Mouse (Mus musculus): Measurements from ENCODE around the gene Arl4a. TPM values are rescaled to one million over a fixed set of nuclear protein-coding genes. Genes with fewer than 3 reads are reported as not detected.
A peak's percentile ranks its signal among the peaks of the same experiment; 100 is the strongest.

Gene Arl4a
- total RNA-seq (2012; rRNA removed) (24.7 and 25.4 TPM in 2 replicates), total RNA-seq (2014; rRNA removed) (24.6 and 28.7 TPM in 2 replicates), polyA plus RNA-seq (2012; ENCODE audit: insufficient read length, low read depth) (24.3 and 25.4 TPM in 2 replicates)

- in situ Hi-C loops (cut with MboI; ENCODE audit: low pct_ligation_motif_present, low pct_unique_long_range_greater_than_20kb, low sequenced_read_pairs) (loop anchor here (5.0 kb wide), 1 partner anchor 376 kb away; no protein-coding TSS in a partner anchor), dilution Hi-C loops (cut with MboI; ENCODE audit: extremely low pct_ligation_motif_present, extremely low pct_unique_long_range_greater_than_20kb, low sequenced_read_pairs) (no loop called here)
- Histone ChIP-seq H3K4me2 (ENCODE audit: insufficient read depth, low read depth, poor library complexity, severe bottlenecking) (peak within 1 kb of the TSS; percentile 98), H3K79me2 (replicated peaks; ENCODE audit: control insufficient read depth, extremely low read depth, insufficient read depth, poor library complexity, severe bottlenecking) (peaks cover 28% of the 10 kb centered on the region), H3K4me1 (ENCODE audit: control insufficient read depth in 1 of 2, insufficient read depth in 2 of 2) (peaks cover 2 to 13% of the 10 kb centered on the region in 2 experiments; a peak in 2 of 4 replicates), H3K27ac (ENCODE audit: insufficient read depth, low read depth) (peak within 1 kb of the TSS; percentile 74), H3K9me3 (replicated peaks; ENCODE audit: low read length) (no peaks in the 10 kb centered on the region), H3K9ac (ENCODE audit: insufficient read depth, low read depth) (peak within 1 kb of the TSS; percentile 68), H3K4me3 (replicated peaks in 1 of 3; ENCODE audit: low read depth in 2 of 3, low read length in 2 of 3, poor library complexity in 1 of 3) (peak within 1 kb of the TSS; percentile 80 to 94 (median 80)), H3K36me3 (replicated peaks in 1 of 2; ENCODE audit: control insufficient read depth in 1 of 2, insufficient read depth in 1 of 2, low read length in 1 of 2) (peaks cover 0 to 2% of the 10 kb centered on the region in 2 experiments), H3K27me3 (replicated peaks) (no peaks in the 10 kb centered on the region)
- DNase-seq (ENCODE audit: extremely low read depth): peak; percentile 77
- TF ChIP-seq RAD21 (IDR thresholded peaks at IDR 0.05; ENCODE audit: low read depth, low read length) (no peak), CHD1 (IDR thresholded peaks at IDR 0.05; ENCODE audit: low read depth, low read length) (no peak), UBTF (IDR thresholded peaks at IDR 0.05; ENCODE audit: low read depth, low read length) (no peak), MYC (IDR thresholded peaks at IDR 0.05; ENCODE audit: low read depth, low read length) (no peak; the same call in 1 of the 2 replicates), IRF4 (IDR thresholded peaks at IDR 0.05; ENCODE audit: low read depth, low read length) (peak; percentile 37), TCF12 (IDR thresholded peaks at IDR 0.05; ENCODE audit: low read depth, low read length) (peak; percentile 45; the same call in 1 of the 2 replicates), MAZ (IDR thresholded peaks at IDR 0.05; ENCODE audit: low read depth, low read length) (no peak), HCFC1 (IDR thresholded peaks at IDR 0.05; ENCODE audit: low read depth, low read length) (no peak; the same call in 1 of the 2 replicates), MXI1 (IDR thresholded peaks at IDR 0.05; ENCODE audit: low read depth, low read length) (peak; percentile 70; the same call in 1 of the 2 replicates), JUND (conservative IDR thresholded peaks at IDR 0.05; ENCODE audit: low read depth, low read length) (no peak), TBP (conservative IDR thresholded peaks at IDR 0.05; ENCODE audit: low read depth, low read length) (no peak), MAFK (IDR thresholded peaks at IDR 0.05; ENCODE audit: insufficient replicate concordance, low read length) (no peak), BHLHE40 (IDR thresholded peaks at IDR 0.05; ENCODE audit: low read depth, low read length) (peak; percentile 98), SMC3 (IDR thresholded peaks at IDR 0.05; ENCODE audit: low read depth, low read length) (no peak), PAX5 (IDR thresholded peaks at IDR 0.05; ENCODE audit: low read length) (no peak), MEF2A (IDR thresholded peaks at IDR 0.05; ENCODE audit: borderline replicate concordance, low read depth, low read length) (no peak), NRF1 (IDR thresholded peaks at IDR 0.05; ENCODE audit: low read depth, low read length) (peak; percentile 60), ZC3H11A (IDR thresholded peaks at IDR 0.05; ENCODE audit: low read depth, low read length) (no peak), KAT2A (IDR thresholded peaks at IDR 0.05; ENCODE audit: insufficient replicate concordance, low read length) (no peak), CHD2 (IDR thresholded peaks at IDR 0.05; ENCODE audit: low read length) (no peak), ELF1 (IDR thresholded peaks at IDR 0.05; ENCODE audit: low read depth, low read length) (peak; percentile 33; the same call in 1 of the 2 replicates), POLR2AphosphoS2 (IDR thresholded peaks at IDR 0.05; ENCODE audit: low read depth, low read length) (no peak), ZKSCAN1 (IDR thresholded peaks at IDR 0.05; ENCODE audit: borderline replicate concordance, low read depth, low read length) (no peak), JUN (IDR thresholded peaks at IDR 0.05; ENCODE audit: insufficient read depth, low read depth, low read length) (no peak), USF1 (IDR thresholded peaks at IDR 0.05; ENCODE audit: low read depth, low read length) (peak; percentile 7; the same call in 1 of the 2 replicates), ZMIZ1 (IDR thresholded peaks at IDR 0.05; ENCODE audit: low read depth, low read length) (no peak), RCOR1 (conservative IDR thresholded peaks at IDR 0.05; ENCODE audit: low read depth, low read length) (no peak), SIN3A (IDR thresholded peaks at IDR 0.05; ENCODE audit: low read length) (peak; percentile 10; the same call in 1 of the 2 replicates), MAX (IDR thresholded peaks at IDR 0.05; ENCODE audit: low read length) (no peak), POLR2A (IDR thresholded peaks at IDR 0.05; ENCODE audit: low read depth, low read length) (peak; percentile 33; the same call in 1 of the 2 replicates), EP300 (IDR thresholded peaks at IDR 0.05; ENCODE audit: low read length) (no peak), E2F4 (IDR thresholded peaks at IDR 0.05; ENCODE audit: insufficient replicate concordance, low read depth, low read length) (no peak)
Measured at GRCm38 (mm10) chr12:40037876-40038463, at the start of gene Arl4a. TSS of gene Arl4a (minus strand) at chr12:40038025.

Data from CH12.LX (cell line).